Mouse (Mus musculus): ENCODE measurements around the gene Prdx5.
A peak's percentile ranks its signal among the peaks of the same experiment; 100 is the strongest.
"Not testable (repeated sequence)": the region's sequence is repeated elsewhere in the genome, so short reads cannot be mapped to it uniquely, and the experiment has no call there.

Gene Prdx5

GRCm38 (mm10) chr19:6915276-6915675 is 5.4 kb upstream of the Prdx5 start:
- DNase-seq: no peak

- DNase-seq: no peak
Observed at GRCm38 (mm10) chr19:6914540-6914939, 4.6 kb upstream of the Prdx5 start.

GRCm38 (mm10) chr19:6913991-6914390 is 4.1 kb upstream of the Prdx5 start:
- no peak for DNase-seq

GRCm38 (mm10) chr19:6913036-6913435 is 3.1 kb upstream of the Prdx5 start:
- no peak for DNase-seq

GRCm38 (mm10) chr19:6912205-6912970 is 2.5 kb upstream of the Prdx5 start:
- no peak for DNase-seq

- no peak for DNase-seq
Observed at GRCm38 (mm10) chr19:6911101-6912074, 1.5 kb upstream of the Prdx5 start.

GRCm38 (mm10) chr19:6910306-6910705 is 400 bp upstream of the Prdx5 start:
- DNase-seq: peak in 1 of 2 experiments; percentile 62

- DNase-seq: no peak
Observed at GRCm38 (mm10) chr19:6909021-6909420, 885 bp downstream of the Prdx5 start.

GRCm38 (mm10) chr19:6907811-6908540 is 1.9 kb downstream of the Prdx5 start:
- DNase-seq: no peak

- DNase-seq: no peak
Observed at GRCm38 (mm10) chr19:6907094-6907493, 2.8 kb downstream of the Prdx5 start.

GRCm38 (mm10) chr19:6906199-6906598 is 3.7 kb downstream of the Prdx5 start:
- DNase-seq: no peak

- no peak for DNase-seq
Observed at GRCm38 (mm10) chr19:6905498-6906159, 4.3 kb downstream of the Prdx5 start.

GRCm38 (mm10) chr19:6904846-6905245 is 5.1 kb downstream of the Prdx5 start:
- DNase-seq: no peak

- DNase-seq: no peak
Observed at GRCm38 (mm10) chr19:6903031-6903430, 6.9 kb downstream of the Prdx5 start.

- DNase-seq: no peak
Observed at GRCm38 (mm10) chr19:6899641-6900040, 10.3 kb downstream of the Prdx5 start.

- DNase-seq: not testable (repeated sequence)
Observed at GRCm38 (mm10) chr19:6895608-6896305, 14.1 kb downstream of the Prdx5 start.

- DNase-seq: no peak
Observed at GRCm38 (mm10) chr19:6893731-6894451, 16.0 kb downstream of the Prdx5 start.

GRCm38 (mm10) chr19:6892512-6892911 is 17.4 kb downstream of the Prdx5 start:
- no peak for DNase-seq

GRCm38 (mm10) chr19:6877965-6878364 is 31.9 kb downstream of the Prdx5 start:
- DNase-seq: no peak

GRCm38 (mm10) chr19:6876799-6877198 is 33.1 kb downstream of the Prdx5 start:
- DNase-seq: no peak

GRCm38 (mm10) chr19:6875834-6876233 is 34.1 kb downstream of the Prdx5 start:
- no peak for DNase-seq

Measured in thymus, adult 18-20 months (tissue).